Mouse (Mus musculus) lung, postnatal 25 days (tissue): ENCODE measurements around the gene Rnf220.
A peak's percentile ranks its signal among the peaks of the same experiment; 100 is the strongest.

Source experiments
- DNase-seq: peaks from one replicate; pipeline ENCODE4 v3.0.0; 2022; ENCODE audit warnings: low spot score

Rnf220 gene

DNA sequence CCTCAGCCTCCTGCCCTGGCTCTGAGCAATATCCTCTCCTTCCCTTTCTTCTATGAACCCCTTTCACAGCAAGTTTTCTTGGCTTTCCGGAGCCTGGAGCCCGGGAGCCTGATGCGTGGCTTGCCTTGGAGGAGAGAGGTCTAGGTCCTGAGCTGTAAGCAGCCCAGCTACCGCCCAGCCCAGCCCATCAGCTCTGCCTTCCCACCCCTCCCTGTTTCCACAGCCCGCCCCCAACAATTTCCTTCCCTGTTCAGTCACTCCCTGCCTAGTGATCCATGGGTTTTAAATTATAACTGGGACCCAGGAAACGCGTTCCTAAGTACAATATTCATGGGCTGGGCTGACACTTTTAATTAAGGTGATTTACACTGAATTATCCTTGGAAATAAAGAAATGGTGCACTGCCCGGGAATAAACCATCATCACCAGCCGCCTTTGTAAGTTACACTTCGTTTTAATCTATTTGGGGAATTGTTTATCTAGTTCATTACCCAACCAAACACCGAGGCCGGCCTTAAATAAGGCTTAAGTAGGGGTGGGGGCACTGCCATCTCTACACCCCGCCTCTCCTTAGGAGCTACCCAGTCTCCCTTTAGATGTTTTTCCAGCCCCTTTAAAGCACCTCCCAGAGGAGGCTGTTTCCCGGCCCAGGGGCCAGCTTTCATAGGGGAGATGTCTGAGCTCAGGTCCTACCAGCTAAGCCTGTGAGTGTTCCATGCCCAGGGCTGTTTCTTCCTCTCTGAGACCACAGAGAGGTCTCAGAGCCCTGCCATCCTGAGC lies 194.6 kb downstream of the Rnf220 start:
- DNase-seq = no peak

GRCm38 (mm10) chr4:117299921-117300320 lies 196.9 kb downstream of the Rnf220 start:
- no peak for DNase-seq

GRCm38 (mm10) chr4:117297819-117298218 lies 199.0 kb downstream of the Rnf220 start:
- DNase-seq = no peak

DNA sequence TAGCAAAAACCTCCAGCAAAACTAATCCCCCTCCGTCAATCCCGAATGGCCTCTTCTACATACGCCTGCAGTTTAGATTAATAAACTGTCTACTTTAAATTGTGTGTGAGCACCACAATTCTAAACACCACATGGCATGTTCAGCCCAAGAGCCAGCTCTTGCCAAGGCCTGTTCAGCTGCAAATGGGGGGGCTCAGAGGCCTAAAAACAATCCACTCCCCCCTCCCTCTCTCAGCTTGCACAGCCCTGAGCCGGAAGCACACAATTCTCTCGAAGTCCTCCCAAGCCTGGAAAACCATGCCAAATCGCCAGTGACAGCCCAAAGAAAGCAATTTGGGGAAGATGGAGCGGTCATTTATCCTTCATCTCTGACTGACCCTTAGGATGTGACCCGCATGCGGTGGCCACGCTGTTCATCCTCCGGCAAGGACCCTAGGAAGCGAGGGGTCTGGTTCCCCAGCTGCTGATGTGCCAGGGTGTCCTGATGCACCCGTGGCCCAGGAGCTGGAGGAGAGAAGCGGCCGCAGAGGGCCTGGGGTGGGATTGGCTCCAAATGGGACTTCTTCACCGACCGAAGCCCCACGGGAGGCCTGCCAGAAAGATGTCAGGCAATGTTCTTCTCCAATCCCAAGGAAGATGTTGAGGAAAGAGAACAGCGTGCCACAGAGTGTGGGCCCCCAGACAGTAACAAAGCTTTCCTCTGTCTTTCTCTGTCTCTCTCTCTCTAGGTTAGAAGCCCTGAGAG lies 199.8 kb downstream of the Rnf220 start:
- DNase-seq = no peak

GRCm38 (mm10) chr4:117291696-117292095 lies 205.2 kb downstream of the Rnf220 start:
- DNase-seq = no peak

DNA sequence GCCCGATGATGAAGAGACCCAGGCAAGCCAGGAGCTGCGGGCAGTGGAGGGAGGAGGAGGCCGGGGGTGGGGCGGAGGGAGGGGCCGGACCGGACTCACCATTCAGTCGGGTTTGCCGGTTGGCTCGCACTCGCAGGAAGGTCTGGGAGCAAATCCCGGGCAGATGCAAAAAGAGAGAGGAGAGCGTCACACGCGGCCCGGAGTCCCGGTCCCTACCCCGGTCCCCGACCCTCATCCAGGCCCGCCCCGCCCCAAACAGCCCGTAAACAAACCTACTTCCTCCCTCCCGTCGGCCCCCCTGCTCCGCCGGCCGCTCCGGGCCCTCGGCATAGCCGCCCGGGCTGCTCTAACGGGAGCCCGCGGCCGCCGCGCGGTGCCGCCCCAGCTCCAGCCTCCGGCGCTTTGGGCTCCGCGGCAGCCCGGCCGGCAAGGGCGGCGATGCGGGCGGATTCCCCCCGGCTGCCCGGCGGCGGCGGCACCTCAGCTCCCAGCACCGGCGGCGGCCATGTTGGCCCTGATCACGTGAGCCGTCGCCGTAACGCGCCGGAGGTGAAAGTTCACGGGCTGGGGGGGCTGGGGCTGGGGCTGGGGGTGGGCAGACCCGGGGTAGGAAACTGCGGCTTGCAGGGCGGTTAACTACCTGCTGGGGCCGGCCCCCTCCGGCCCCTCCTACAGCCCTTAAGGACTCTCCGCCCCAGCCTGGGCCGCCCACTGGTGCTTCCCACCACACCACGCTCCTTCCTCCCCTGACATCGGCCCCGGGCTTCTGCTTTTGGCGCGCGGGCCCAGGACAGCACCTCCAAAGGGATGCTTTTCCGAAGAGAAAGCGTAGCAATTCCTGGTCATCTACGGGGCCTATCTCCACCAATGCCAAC lies 207.7 kb downstream of the Rnf220 start:
- peak; percentile 72 for DNase-seq

- no peak for DNase-seq
These were observed 208.4 kb downstream of the Rnf220 start for GRCm38 (mm10) chr4:117288277-117288926.

DNA sequence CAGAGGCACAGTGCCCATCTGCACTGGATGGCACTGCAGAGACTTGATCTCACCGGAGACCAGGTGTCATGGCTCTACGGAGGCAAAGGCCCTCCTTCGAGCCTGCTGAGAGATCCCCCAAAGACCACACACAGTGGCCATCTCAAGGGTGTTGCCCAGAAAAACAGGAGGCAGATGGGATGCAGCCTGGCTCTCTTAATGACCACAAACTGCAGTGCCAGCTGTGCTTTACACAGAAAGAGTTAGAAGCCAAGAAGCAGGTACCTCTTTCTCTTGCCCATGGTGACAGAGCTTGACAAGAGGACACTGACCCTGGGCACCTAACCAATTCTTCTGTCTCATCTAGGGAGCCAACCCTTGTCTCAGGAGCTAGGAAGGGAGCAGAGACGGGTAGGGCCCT lies 212.5 kb downstream of the Rnf220 start:
- no peak for DNase-seq

- DNase-seq = no peak
These were observed 213.3 kb downstream of the Rnf220 start for GRCm38 (mm10) chr4:117283271-117284191.

DNA sequence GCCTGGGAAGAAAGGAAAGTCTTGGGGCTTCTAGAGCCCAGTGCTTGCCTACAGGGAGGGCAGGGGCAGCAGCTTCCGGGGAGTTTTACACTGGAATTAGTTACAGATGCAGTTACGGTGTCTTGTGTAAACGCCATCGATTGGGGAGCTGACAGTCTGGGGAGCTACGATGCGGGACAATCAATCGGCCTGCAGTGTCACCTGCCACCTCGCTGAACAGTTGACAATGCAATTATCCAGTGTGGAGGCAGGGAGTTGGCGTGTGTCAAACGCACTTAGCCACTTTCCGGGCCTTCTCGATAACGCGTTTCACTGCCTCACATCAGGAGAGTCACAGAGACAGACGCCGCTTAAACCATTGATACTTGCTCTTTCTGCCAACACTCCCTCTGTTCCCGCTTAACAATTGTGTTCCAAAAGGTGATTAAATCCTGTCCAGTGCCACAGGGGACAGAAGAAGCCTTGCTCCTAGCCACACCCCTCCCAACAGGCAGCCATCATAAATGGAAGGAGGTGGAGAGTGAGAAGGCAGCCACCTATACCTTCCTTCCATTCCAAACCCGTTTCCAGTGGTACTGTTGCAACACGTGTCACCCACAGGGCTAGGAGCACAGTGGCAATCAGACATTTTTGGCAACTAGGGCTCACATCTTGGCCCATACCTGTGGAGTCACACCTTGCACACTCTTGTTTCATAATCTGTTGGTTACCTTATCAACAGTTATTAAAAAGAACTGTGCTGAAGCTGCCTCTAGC lies 215.6 kb downstream of the Rnf220 start:
- no peak for DNase-seq

DNA sequence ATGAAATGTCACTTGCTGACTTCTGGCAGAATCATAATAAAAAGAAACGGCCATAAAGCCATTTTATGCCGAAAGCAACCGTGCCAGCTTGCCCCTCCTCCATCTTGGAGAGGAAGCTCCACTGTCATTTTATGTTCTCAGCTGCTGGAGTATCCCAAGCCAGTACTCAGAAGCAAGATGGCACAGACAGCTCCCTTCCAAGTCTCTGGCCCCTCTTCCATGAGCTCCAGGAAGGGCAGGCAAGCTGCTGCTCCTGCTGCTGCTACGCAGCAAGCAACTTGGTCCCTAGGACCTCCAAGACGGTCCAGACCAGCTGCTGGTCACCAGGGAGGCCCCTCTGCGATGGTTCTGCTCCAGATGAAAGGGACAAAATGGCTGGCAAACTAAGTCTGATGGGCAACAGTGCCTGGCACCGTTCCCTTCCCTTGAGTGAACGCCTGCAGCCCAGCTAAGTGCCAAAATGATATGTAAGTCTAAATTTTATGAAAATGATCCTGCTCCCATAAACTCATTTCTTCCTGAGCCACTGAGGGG lies 216.4 kb downstream of the Rnf220 start:
- DNase-seq = no peak

DNA sequence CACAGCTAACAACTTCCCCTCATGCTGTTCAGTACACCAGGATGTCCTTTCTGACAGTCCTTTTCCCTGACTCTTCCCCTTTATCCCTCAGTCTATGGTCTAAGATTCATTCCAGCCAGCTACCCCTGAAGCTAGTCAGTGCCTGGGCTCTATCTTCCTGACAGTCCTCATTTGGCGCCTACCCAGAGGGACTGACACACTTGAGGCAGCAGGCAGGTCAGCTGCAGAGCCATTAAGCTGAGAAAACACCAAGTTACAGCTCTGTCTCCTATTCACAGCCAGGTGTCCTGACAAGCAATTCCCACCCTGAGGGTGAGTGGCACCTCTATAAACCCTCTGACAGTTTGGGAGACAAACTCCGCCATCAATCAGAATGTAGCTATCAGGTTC lies 217.6 kb downstream of the Rnf220 start:
- no peak for DNase-seq

DNA sequence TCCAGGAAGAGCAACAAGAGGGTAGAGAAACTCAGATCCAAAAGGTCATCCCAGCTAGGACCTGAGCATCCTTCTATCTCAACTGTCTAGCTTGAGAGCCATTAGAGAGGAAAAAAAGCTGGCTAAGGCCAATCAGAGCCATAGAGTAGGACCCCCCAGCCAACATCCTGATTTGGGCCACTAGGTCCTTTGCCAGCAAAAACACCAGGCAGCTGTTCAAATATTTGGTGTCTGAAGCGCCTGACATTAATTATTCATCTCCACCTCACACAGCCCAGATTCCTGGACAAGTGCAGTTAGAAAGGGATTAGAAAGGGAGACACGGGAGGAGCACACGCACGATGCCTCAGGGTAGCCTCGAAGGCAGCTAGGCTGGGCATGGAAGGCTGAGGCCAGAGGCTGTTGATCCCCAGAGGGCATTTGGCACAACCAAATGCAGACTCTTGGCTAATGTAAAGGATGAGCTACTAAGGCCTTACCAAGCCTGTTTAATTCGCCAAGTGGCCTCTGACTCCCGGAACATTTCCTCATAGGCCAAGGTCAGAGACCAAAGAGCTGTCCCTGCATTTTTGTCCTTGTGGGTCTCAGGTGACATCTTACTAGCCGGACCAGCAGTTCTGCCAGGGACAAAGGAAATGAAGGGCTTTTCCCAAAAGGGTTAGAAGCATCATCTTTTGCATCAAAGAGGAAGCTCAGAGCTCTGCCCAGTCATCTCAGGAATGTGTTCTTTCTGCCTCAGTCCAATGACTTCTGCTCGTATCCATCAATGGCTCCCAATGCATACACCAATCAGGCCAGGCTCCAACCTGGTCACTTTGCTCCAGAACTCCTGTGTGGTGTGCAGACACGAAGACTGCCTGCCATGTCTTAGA lies 218.2 kb downstream of the Rnf220 start:
- DNase-seq = no peak

DNA sequence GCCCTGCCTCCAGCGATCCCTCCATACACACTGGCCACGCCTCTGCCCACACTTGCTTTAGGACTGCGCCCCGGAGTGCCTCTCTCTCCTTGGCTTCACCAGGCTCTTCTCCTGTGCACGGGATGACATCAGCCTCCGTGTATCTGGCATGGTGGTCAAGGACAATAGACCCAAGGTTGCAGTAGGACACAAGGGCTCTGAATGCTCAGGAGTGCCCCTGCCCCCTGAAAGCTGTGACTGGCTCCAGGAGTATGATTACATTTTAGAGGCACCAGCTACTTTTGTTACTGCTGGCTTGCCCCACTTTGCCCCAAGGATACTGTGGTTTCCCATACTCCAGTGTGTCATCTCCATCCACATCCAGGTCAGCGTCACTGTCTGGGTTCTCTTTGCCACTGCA lies 219.2 kb downstream of the Rnf220 start:
- DNase-seq = no peak

GRCm38 (mm10) chr4:117277021-117277420 lies 219.8 kb downstream of the Rnf220 start:
- DNase-seq = peak; percentile 41

GRCm38 (mm10) chr4:117276281-117276711 lies 220.6 kb downstream of the Rnf220 start:
- no peak for DNase-seq

DNA sequence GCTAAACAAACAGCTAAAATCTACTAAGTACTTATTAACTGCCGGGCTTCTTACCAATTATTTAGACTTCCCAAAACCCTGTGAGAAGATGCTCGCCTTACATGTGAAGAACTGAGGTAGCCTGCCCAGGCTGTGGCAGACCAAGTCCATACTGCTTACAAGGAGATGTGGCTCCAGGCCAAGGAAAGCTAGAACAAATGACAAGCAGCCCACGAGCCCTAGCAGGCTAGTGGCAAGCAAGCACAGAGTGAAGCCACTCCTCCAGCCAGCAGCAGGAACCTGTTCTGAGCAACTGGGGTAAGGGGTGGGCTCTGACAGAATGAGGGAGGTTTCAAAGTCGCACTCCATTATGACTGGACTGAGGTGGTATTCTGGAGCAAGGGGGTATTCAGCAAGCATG lies 222.1 kb downstream of the Rnf220 start:
- no peak for DNase-seq

- DNase-seq = no peak
These were observed 224.4 kb downstream of the Rnf220 start for GRCm38 (mm10) chr4:117272459-117272858.

DNA sequence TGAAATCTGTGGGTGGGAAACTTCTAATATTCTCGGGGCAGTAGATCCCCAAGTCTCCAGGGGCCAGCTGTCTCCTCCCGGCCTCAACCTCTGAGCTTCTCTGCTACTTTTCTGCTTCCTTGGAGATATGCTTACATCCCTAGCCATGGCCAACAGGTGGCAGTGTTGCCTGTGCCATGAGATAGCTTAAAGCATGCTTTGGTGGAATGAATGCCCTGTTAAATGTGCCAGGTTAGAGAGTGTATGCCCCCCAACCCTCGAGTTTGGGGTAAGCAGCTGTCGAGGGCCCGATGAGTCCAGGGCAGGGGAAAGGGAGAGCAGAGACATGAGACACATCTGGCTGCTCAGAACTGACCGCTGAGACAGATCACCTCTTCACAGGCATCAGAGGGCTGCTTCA lies 226.6 kb downstream of the Rnf220 start:
- peak; percentile 75 for DNase-seq
